Mouse (Mus musculus) brain, embryonic 14.5 days (tissue): ENCODE results near the gene Grk5.

Experiments
- CTCF ChIP-seq: fragments of 200-500 bp; IDR thresholded peaks from 2 replicates; pipeline ENCODE4 v1.5.1; 2012; ENCODE audit warnings: inconsistent platforms, mild to moderate bottlenecking, moderate library complexity, borderline replicate concordance; ENCODE audit not compliant: insufficient read depth, insufficient read length; ENCODE audit errors: extremely low read depth
- POLR2A ChIP-seq: fragments of 200-500 bp; IDR thresholded peaks from 2 replicates; pipeline ENCODE4 v1.6.1; 2012; ENCODE audit warnings: mild to moderate bottlenecking, inconsistent platforms, borderline replicate concordance; ENCODE audit not compliant: poor library complexity, insufficient read depth, insufficient read length, severe bottlenecking; ENCODE audit errors: extremely low read depth

GRCm38 (mm10) chr19:61049413-61049812 lies 159.9 kb downstream of the Grk5 start:
- no peak for TF ChIP-seq POLR2A
- no peak for TF ChIP-seq CTCF
